Mouse (Mus musculus) limb, embryonic 12.5 days (tissue): ENCODE results near the gene Snap23. TPM values are rescaled to one million over a fixed set of nuclear protein-coding genes. Genes with fewer than 3 reads are reported as not detected.

Experiments used
- ATAC-seq: fragments of 200-750 bp; cut with Nextera tagmentation; 2 replicates; pipeline ENCODE4 v1.8.0; 2017; ENCODE audit warnings: low read depth, moderate TSS enrichment; ENCODE audit not compliant: insufficient number of reproducible peaks, insufficient read depth, low FRiP score, low TSS enrichment
- H3K27ac ChIP-seq: fragments of 300-500 bp; sonication (generic); 2 replicates; pipeline ENCODE4 v1.5.1; 2016; ENCODE audit warnings: mild to moderate bottlenecking, moderate library complexity
- H3K27me3 ChIP-seq: fragments of 300-500 bp; sonication (generic); 2 replicates; pipeline ENCODE4 v1.6.1; 2016; ENCODE audit warnings: mild to moderate bottlenecking, moderate library complexity
- H3K36me3 ChIP-seq: fragments of 300-500 bp; sonication (generic); 2 replicates; pipeline ENCODE4 v1.6.1; 2016; ENCODE audit warnings: mild to moderate bottlenecking, moderate library complexity
- H3K4me1 ChIP-seq: fragments of 300-500 bp; sonication (generic); replicated peaks from 2 replicates; pipeline ENCODE4 v1.6.1; 2016
- H3K4me2 ChIP-seq: fragments of 300-500 bp; sonication (generic); 2 replicates; pipeline ENCODE4 v1.6.1; 2016; ENCODE audit warnings: mild to moderate bottlenecking, moderate library complexity
- H3K4me3 ChIP-seq: fragments of 300-500 bp; sonication (generic); replicated peaks from 2 replicates; pipeline ENCODE4 v1.5.1; 2016; ENCODE audit warnings: mild to moderate bottlenecking
- H3K9ac ChIP-seq: fragments of 300-500 bp; sonication (generic); replicated peaks from 2 replicates; pipeline ENCODE4 v1.6.1; 2016; ENCODE audit warnings: mild to moderate bottlenecking, moderate library complexity
- H3K9me3 ChIP-seq: fragments of 300-500 bp; sonication (generic); 2 replicates; pipeline ENCODE4 v1.6.1; 2016; ENCODE audit warnings: mild to moderate bottlenecking, moderate library complexity
- WGBS: fragments of 180-500 bp; shearing (Covaris S2); methylation state at CpG from one replicate; pipeline ENCODE4 v1.1.7; 2016; 5-methylcytosine and 5-hydroxymethylcytosine counted together
- polyA plus RNA-seq: library from polyadenylated mRNA; unstranded; fragments of >200 nt; fragmentation: Nextera tagmentation; extraction: Ambion mirVana; gene quantifications from 2 replicates; pipeline ENCODE4 v1.2.1, GENCODE M21; 2016

Gene Snap23
- polyA plus RNA-seq, 1 experiment from 2014 or later, result 57.6 TPM

DNA sequence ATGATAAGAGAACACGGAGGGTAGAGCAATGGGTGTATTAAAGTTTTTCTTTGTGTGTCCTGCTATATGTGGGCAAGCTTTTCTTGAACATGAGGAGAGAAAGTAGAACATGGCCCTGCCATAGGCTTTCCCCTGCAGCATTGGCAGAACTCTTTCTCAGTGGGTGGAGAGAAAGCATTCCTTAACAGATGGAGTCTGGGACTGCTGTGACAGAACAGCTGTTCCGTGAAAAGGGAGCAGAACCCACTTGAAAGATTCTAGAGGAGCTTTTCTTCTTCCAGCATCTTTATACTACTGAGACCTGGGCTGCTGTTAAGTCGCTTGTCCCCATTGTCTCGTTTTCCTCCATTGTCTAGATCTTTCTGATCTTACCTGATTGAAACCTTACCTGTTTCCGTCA lies 22.3 kb downstream of the Snap23 start:
- no peak overlapping the region for H3K9ac ChIP-seq
- no peak for ATAC-seq
- no peaks in the 10 kb centered on the region for H3K27me3 ChIP-seq
- H3K36me3 ChIP-seq, result peaks cover 79% of the 10 kb centered on the region
- no peaks in the 10 kb centered on the region for H3K9me3 ChIP-seq
- H3K4me1 ChIP-seq, result no peaks in the 10 kb centered on the region
- H3K4me2 ChIP-seq, result no peak overlapping the region
- no peak overlapping the region for H3K4me3 ChIP-seq
- H3K27ac ChIP-seq, result no peak overlapping the region
- 83% methylated on average over 5 of the region's 5 CpGs for WGBS

DNA sequence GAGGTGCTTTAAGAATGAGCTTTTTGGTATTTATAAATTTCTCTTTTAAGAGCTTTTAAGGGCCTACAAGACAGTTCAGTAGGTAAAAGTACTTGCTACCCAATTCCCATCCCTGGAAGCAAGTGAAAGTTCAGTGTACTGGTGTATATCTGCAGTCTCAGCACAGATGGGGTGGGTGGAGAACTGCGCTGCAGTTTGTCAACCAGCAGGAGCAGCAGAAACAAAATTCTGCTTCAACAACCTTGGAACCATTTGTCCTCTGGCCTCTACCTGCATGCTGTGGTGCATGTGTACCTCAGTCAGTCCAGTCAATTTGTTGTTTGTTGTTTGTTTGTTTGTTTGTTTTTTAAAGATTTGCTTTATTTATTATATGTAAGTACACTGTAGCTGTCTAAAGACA lies 24.8 kb downstream of the Snap23 start:
- Histone ChIP-seq H3K27ac (no peak overlapping the region), H3K4me1 (no peaks in the 10 kb centered on the region), H3K9ac (no peak overlapping the region), H3K27me3 (no peaks in the 10 kb centered on the region), H3K9me3 (no peaks in the 10 kb centered on the region), H3K4me2 (no peak overlapping the region), H3K36me3 (peaks cover 79% of the 10 kb centered on the region), H3K4me3 (no peak overlapping the region)
- WGBS, result 97% methylated on average over 1 of the region's 1 CpGs
- ATAC-seq, result no peak

DNA sequence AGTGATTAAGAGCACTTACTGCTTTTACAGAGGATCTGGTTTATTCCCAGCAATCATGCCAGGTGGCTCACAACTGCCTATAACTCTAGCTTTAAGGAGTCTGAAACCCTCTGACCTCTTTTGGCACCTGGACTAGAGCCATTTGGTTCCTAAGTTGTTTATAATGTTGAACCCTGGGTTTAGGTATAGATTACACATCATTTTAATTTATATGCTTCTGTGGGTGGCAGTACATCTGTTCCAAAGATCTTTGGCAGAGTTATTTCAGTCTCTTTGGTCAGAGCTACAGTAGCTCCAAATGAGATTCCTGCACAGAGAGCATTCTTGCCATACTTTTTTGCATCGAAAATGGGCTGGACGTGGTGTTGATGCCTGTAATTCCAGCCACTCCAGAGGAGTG lies 30.3 kb downstream of the Snap23 start:
- no peaks in the 10 kb centered on the region for H3K4me1 ChIP-seq
- no peak for ATAC-seq
- no peaks in the 10 kb centered on the region for H3K9me3 ChIP-seq
- no peaks in the 10 kb centered on the region for H3K27me3 ChIP-seq
- no peak overlapping the region for H3K4me2 ChIP-seq
- H3K36me3 ChIP-seq, result peaks cover 85% of the 10 kb centered on the region
- H3K9ac ChIP-seq, result no peak overlapping the region
- H3K4me3 ChIP-seq, result no peak overlapping the region
- H3K27ac ChIP-seq, result no peak overlapping the region
- WGBS, result 88% methylated on average over 2 of the region's 2 CpGs

DNA sequence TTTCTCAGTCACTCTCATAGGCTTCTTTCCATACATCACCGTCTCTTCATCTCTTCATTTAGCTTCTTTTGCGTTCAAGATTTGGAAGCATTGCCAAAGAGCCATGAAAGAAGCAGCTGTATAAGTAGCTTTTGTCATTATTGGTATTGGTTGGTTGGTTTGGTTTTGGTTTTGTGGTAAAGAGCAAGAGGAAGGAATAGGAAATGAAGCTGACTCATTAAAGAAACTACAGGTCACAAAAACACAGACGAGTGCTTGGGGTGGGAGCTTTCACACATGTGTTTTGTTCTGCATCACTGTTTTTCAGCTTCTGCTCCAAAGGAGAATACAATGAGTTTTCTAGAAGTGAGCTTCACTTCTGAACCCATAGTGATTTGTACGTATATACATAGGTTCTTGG lies 32.0 kb downstream of the Snap23 start:
- Histone ChIP-seq H3K4me1 (no peaks in the 10 kb centered on the region), H3K27me3 (no peaks in the 10 kb centered on the region), H3K4me2 (no peak overlapping the region), H3K9ac (no peak overlapping the region), H3K27ac (no peak overlapping the region), H3K36me3 (peaks cover 79% of the 10 kb centered on the region), H3K4me3 (no peak overlapping the region), H3K9me3 (no peaks in the 10 kb centered on the region)
- 95% methylated on average over 4 of the region's 4 CpGs for WGBS
- no peak for ATAC-seq

DNA sequence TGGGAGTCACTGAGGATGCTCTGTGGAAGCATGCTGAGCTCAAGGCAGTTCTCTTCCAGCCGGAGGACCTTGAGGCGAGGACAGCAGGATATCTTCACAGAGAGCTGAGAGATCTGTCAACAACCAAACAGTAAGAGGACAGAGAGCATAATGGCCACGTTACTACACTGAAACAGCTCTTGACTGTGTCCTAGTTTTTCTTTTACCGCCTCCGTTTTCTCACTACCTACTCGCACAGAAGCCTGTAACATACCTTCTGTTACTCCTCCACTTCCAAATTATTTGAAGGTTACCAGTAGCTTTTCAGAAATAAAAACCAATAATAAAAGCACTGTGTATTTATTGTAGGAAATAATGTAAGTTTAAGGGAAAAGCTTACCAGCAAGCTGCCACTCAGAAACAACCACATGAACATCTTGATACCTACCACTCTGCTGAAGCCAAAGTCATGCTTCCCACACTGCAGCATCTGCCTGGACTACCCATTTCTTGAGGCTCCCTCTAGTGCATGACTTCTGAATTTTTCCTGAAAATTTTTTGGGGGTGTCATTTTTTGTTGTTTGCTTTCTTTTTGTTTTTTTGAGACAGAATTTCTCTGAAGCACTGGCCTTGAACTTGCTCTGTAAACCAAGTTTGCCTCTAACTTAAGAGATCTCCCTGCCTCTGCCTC lies 38.7 kb downstream of the Snap23 start:
- no peak for ATAC-seq
- Histone ChIP-seq H3K9me3 (no peaks in the 10 kb centered on the region), H3K4me2 (no peak overlapping the region), H3K4me3 (no peak overlapping the region), H3K4me1 (peaks cover 14% of the 10 kb centered on the region), H3K27ac (no peak overlapping the region), H3K36me3 (peaks cover 32% of the 10 kb centered on the region; the same call in 1 of the 2 replicates), H3K9ac (no peak overlapping the region), H3K27me3 (no peaks in the 10 kb centered on the region)
- 91% methylated on average over 6 of the region's 6 CpGs for WGBS

DNA sequence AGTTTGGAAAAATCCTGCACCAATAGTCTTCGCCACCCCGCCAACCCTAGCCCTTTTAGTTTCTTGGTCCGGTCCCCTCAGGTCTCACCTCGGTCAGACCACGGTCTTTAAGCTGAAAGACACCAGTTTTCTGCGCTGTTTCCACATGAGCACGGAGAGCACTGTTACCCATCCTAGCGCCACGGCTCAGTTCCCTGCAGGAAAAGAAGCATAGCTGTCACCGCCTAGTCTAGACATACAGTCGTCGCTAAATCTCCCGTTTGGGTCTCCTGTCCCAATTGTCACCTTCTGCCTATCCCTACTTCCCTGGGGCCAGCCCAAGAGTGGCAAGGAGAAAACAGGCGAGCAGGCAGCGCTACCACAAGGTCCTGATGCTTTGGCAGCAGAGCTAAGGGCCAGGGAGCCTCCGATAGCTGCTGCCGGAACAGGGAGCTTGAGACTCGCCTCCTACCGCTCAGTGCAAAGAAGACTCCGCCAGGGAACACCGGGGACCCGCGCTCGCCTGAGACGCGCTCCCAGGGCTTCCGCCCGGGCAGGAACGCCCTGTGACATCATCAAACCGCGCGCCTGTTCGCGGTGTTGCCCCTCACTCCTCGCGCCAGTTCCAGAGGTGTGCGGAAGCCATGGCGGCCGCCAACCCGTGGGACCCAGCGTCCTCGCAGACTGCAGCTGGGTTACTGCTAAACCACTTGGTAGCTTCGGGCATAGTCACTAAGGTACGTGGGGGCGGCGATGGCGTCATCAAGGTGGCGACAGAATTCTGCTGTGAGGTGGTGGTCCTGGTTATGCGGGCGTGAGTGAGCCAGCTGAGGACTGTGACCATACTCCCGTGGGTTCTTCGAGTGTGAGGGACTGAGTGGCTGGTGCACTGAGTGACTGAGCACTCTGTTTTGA lies 41.6 kb downstream of the Snap23 start, which contains the start of the genes Haus2 and Lrrc57:
TSS of gene Haus2 (plus strand) at position 554 of the 894 bp plus-strand sequence.
TSS of gene Lrrc57 (minus strand) at position 691 of the 894 bp plus-strand sequence.
- peak within 1 kb of the TSS; percentile 89 for H3K27ac ChIP-seq
- peaks cover 14% of the 10 kb centered on the region for H3K4me1 ChIP-seq
- under 1% methylated on average over 52 of the region's 52 CpGs for WGBS
- no peaks in the 10 kb centered on the region for H3K9me3 ChIP-seq
- peak within 1 kb of the TSS; percentile 79 for H3K4me3 ChIP-seq
- peaks cover 30% of the 10 kb centered on the region for H3K36me3 ChIP-seq
- H3K27me3 ChIP-seq, result no peaks in the 10 kb centered on the region
- ATAC-seq, result peak; percentile 92
- H3K9ac ChIP-seq, result peak within 1 kb of the TSS; percentile 78
- H3K4me2 ChIP-seq, result peak within 1 kb of the TSS; percentile 66

DNA sequence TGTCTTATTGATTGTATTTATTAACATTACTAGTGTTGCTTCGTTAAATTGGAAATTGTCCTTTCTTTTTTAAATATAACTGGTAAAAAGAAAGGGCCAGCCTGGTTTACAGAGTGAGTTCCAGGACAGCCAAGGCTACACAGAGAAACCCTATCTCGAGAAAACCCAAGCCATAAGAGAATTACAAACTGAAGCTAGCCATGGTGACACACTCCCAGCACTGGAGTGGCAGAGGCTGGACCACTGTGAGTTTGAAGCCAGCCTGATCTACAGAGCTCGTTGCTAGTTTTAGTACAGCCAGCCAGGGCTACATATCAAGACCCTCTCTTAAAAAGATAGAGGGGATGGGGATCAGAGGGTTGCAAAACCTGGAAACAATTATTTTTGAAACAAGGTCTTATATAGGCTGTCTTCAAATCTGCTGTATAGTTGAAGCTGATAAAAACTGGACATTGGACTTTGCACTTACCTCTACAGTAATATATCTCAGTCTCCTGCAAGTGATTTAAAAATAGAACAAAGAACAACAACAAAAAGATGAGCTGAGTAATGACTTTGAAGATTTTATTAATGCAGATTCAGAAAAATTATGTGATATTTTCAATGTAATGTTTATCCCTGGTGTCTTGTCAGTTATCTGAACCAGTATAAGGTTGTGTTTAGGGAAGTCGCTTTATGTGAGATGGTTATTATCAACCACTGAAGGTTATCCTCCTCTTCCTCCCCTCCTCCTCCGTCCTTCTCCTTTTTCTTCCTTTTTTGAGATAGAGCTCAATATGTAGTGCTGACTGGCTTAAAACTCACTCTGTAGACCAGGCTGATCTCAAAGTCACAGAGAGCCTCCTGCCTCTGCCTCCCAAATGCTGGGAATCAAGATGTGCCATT lies 49.0 kb downstream of the Snap23 start:
- H3K4me1 ChIP-seq, result no peaks in the 10 kb centered on the region
- no peak overlapping the region for H3K4me2 ChIP-seq
- H3K27ac ChIP-seq, result no peak overlapping the region
- WGBS, result 90% methylated on average over 5 of the region's 5 CpGs
- ATAC-seq, result no peak
- H3K36me3 ChIP-seq, result peaks cover 68% of the 10 kb centered on the region
- H3K27me3 ChIP-seq, result no peaks in the 10 kb centered on the region
- no peak overlapping the region for H3K4me3 ChIP-seq
- H3K9me3 ChIP-seq, result no peaks in the 10 kb centered on the region
- no peak overlapping the region for H3K9ac ChIP-seq

DNA sequence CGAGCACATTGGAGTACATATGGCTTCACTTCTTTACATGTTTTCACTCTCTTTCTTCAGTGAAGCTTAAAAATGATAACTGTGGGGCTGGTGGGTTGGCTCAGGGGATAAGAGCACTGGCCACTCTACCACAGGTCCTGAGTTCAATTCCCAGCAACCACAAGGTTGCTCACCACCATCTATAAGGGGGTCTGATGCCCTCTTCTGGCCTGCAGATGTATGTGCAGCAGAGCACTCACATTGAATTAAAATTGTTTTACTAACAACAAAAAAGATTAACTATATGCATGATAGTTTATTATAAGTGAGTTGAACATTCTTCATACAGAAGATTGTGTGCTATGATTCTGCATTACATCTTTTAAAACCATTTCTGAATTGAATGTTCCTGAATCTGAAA lies 52.1 kb downstream of the Snap23 start:
- ATAC-seq, result no peak
- Histone ChIP-seq H3K4me3 (no peak overlapping the region), H3K4me2 (no peak overlapping the region), H3K27ac (no peak overlapping the region), H3K4me1 (no peaks in the 10 kb centered on the region), H3K9ac (no peak overlapping the region), H3K36me3 (peaks cover 51% of the 10 kb centered on the region), H3K27me3 (no peaks in the 10 kb centered on the region), H3K9me3 (no peaks in the 10 kb centered on the region)
- WGBS, result 100% methylated on average over 1 of the region's 1 CpGs

DNA sequence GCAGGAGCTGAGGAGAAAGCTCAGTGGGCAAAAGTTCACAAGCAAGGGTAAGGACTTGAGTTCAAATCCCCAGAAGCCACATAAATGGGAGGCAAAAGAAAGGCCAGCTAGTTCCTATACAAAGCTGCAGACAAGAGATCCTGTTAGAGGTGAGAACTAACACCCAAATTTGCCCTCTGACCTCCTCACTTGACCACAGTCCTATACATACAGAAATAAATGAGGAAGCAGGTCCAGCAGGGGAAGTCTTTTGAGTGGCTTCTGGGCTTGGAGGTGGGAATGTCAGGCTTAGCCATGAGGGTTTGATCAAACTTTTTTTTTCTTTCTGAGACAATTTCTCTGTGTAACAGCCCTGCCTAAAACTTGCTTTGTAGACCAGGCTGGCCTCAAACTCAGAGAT lies 55.4 kb downstream of the Snap23 start:
- Histone ChIP-seq H3K4me2 (no peak overlapping the region), H3K9me3 (no peaks in the 10 kb centered on the region), H3K27ac (no peak overlapping the region), H3K9ac (no peak overlapping the region), H3K4me1 (no peaks in the 10 kb centered on the region), H3K27me3 (no peaks in the 10 kb centered on the region), H3K36me3 (peaks cover 24% of the 10 kb centered on the region), H3K4me3 (no peak overlapping the region)
- ATAC-seq, result no peak

DNA sequence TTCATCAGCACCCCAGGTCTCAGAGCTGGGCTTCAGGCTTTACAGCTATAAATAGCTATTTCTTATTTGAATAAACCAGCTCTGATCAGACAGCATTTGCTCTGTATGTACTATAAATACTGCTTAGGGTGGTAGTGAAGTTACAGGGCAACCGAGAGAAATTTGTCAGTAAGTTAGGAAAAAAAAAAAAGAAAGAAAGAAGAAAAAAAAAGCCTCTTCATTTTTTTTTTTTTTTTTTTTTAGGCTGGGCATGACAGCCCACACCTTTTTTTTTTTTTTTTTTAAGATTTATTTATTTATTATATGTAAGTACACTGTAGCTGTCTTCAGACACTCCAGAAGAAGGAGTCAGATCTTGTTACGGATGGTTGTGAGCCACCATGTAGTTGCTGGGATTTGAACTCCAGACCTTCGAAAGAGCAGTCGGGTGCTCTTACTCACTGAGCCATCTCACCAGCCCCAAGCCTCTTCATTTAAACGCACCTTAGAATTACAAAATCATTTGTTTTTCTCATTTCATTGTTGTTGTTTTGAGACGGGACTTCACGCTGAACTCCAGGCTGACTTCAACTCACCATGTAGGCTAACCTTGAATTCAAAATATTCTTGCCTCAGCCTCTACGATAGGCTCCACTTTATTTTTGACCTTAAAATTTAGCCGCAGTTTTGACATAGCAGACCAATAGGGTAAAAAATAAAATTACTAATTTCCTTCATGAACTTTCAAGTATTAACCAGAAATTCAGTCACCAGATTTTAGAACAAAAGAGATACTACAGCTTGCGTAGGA lies 60.8 kb downstream of the Snap23 start:
- peak; percentile 26; the same call in 1 of the 2 replicates for ATAC-seq
- Histone ChIP-seq H3K4me1 (no peaks in the 10 kb centered on the region), H3K27ac (no peak overlapping the region), H3K4me2 (peak overlapping the region; percentile 63), H3K36me3 (no peaks in the 10 kb centered on the region), H3K9me3 (no peaks in the 10 kb centered on the region), H3K4me3 (peak overlapping the region; percentile 53), H3K27me3 (no peaks in the 10 kb centered on the region), H3K9ac (0 out of 2 replicates have a peak overlapping the region, but pooled peaks have one; percentile 27)
- 28% methylated on average over 10 of the region's 10 CpGs for WGBS
